Mouse (Mus musculus) gastrocnemius, postnatal 4 days (tissue): ENCODE measurements around the gene Alpk3. TPM values are rescaled to one million over a fixed set of nuclear protein-coding genes. Genes with fewer than 3 reads are reported as not detected.

ENCODE experiments used
- DNase-seq, 2 experiments: peaks; one replicate each; pipeline ENCODE4 v3.0.0; 2021 to 2022; ENCODE audit warnings: low spot score in 2 of 2, mixed read lengths in 2 of 2
- long read RNA-seq, 2 experiments: library from polyadenylated mRNA; stranded (forward); transcript quantifications; one replicate each; pipeline ENCODE4 v2.0.0; 2021
- total RNA-seq, 2 experiments: library from RNA; stranded (reverse); gene quantifications; 2 replicates each; pipeline ENCODE4 v1.2.3; 2021

Alpk3 gene
- total RNA-seq: 100 to 1,000 TPM; 132 to 139 TPM
- long read RNA-seq, experiment 1, full-length matches to known transcripts: 2 of 43 reads
- long read RNA-seq, experiment 1, partial matches to known transcripts: 32 of 43 reads
- long read RNA-seq, experiment 1, other reads (novel, unspliced or antisense): 9 of 43 reads
- long read RNA-seq, experiment 2, full-length matches to known transcripts: 6 of 73 reads
- long read RNA-seq, experiment 2, partial matches to known transcripts: 54 of 73 reads
- long read RNA-seq, experiment 2, other reads (novel, unspliced or antisense): 13 of 73 reads

GRCm38 (mm10) chr7:81057471-81057870, at the start of gene Alpk3:
TSS of gene Alpk3 (plus strand) at chr7:81057600.
- peak in 1 of 2 experiments; percentile 30 for DNase-seq

GRCm38 (mm10) chr7:81008285-81008684, 49.1 kb upstream of the Alpk3 start:
- no peak for DNase-seq

GRCm38 (mm10) chr7:81011576-81011975, 45.8 kb upstream of the Alpk3 start:
- no peak for DNase-seq

GRCm38 (mm10) chr7:81020307-81020706, 37.1 kb upstream of the Alpk3 start:
- no peak for DNase-seq

- no peak for DNase-seq
These were observed 34.7 kb upstream of the Alpk3 start for GRCm38 (mm10) chr7:81022731-81023130.

- DNase-seq: no peak
These were observed 33.3 kb upstream of the Alpk3 start for GRCm38 (mm10) chr7:81024118-81024517.

GRCm38 (mm10) chr7:81024651-81025050, 32.7 kb upstream of the Alpk3 start:
- no peak for DNase-seq

GRCm38 (mm10) chr7:81025751-81026150, 31.6 kb upstream of the Alpk3 start:
- no peak for DNase-seq

GRCm38 (mm10) chr7:81039711-81040110, 17.7 kb upstream of the Alpk3 start:
- DNase-seq: no peak

GRCm38 (mm10) chr7:81043023-81043620, 14.3 kb upstream of the Alpk3 start:
- DNase-seq: no peak

- DNase-seq: no peak
These were observed 9.6 kb upstream of the Alpk3 start for GRCm38 (mm10) chr7:81047847-81048246.

- no peak for DNase-seq
These were observed 8.9 kb upstream of the Alpk3 start for GRCm38 (mm10) chr7:81048513-81048912.

- DNase-seq: no peak
These were observed 7.4 kb upstream of the Alpk3 start for GRCm38 (mm10) chr7:81049966-81050365.

- DNase-seq: no peak
These were observed 1.6 kb upstream of the Alpk3 start for GRCm38 (mm10) chr7:81055709-81056370.

- no peak for DNase-seq
These were observed 706 bp downstream of the Alpk3 start for GRCm38 (mm10) chr7:81057901-81058711.

GRCm38 (mm10) chr7:81058712-81059154, 1.3 kb downstream of the Alpk3 start:
- no peak for DNase-seq

GRCm38 (mm10) chr7:81059388-81059787, 2.0 kb downstream of the Alpk3 start:
- no peak for DNase-seq

- no peak for DNase-seq
These were observed 3.5 kb downstream of the Alpk3 start for GRCm38 (mm10) chr7:81060908-81061307.

GRCm38 (mm10) chr7:81061936-81062335, 4.5 kb downstream of the Alpk3 start:
- no peak for DNase-seq

GRCm38 (mm10) chr7:81063332-81063731, 5.9 kb downstream of the Alpk3 start:
- no peak for DNase-seq

GRCm38 (mm10) chr7:81066714-81067113, 9.3 kb downstream of the Alpk3 start:
- no peak for DNase-seq
